Mouse (Mus musculus): Measurements from ENCODE around the gene Rabgap1. TPM values are rescaled to one million over a fixed set of nuclear protein-coding genes. Genes with fewer than 3 reads are reported as not detected.

Gene Rabgap1
- polyA plus RNA-seq, 1 experiment from 2014 or later: 6.1 TPM

DNA sequence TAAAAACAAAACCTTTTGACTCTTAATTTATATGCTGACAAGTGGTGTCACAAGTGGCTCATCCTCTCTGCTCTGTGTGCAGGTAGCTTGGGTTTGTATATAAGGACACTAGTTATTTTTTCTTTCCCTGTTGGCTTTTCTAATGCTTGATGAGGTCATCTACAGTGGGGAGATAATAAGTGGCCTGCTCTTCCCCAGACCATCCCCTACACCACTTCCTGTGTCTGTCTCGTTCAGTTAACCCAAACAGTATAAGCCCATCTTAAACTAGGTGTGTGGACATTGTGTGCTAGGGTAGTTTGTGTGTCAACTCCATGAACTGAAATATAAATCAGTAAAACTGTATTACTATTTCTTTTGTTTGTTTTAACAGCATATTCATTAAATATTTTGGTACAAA, 123.0 kb downstream of the Rabgap1 start:
- Histone ChIP-seq H3K9me3 (replicated peaks) (no peaks in the 10 kb centered on the region), H3K27me3 (no peaks in the 10 kb centered on the region), H3K4me3 (replicated peaks) (no peak overlapping the region), H3K4me1 (replicated peaks) (peaks cover 13% of the 10 kb centered on the region), H3K9ac (no peak overlapping the region), H3K36me3 (replicated peaks) (peaks cover 30% of the 10 kb centered on the region), H3K4me2 (no peak overlapping the region), H3K27ac (replicated peaks) (no peak overlapping the region)
- 25% methylated on average over 1 of the region's 1 CpGs for WGBS (ENCODE audit: insufficient replicate concordance)
- ATAC-seq (ENCODE audit: insufficient read depth): no peak

GRCm38 (mm10) chr2:37569888-37570287, 126.8 kb downstream of the Rabgap1 start:
- H3K27ac ChIP-seq (replicated peaks): no peak overlapping the region
- 71% methylated on average over 5 of the region's 5 CpGs for WGBS (ENCODE audit: insufficient replicate concordance)
- no peaks in the 10 kb centered on the region for H3K27me3 ChIP-seq
- H3K9ac ChIP-seq: no peak overlapping the region
- no peaks in the 10 kb centered on the region for H3K9me3 ChIP-seq (replicated peaks)
- 0 out of 2 replicates have a peak, but pooled peaks have one; percentile 29 for ATAC-seq (ENCODE audit: insufficient read depth)
- H3K4me2 ChIP-seq: no peak overlapping the region
- peaks cover 6% of the 10 kb centered on the region for H3K36me3 ChIP-seq (replicated peaks)
- peaks cover 13% of the 10 kb centered on the region for H3K4me1 ChIP-seq (replicated peaks)
- H3K4me3 ChIP-seq (replicated peaks): no peak overlapping the region

DNA sequence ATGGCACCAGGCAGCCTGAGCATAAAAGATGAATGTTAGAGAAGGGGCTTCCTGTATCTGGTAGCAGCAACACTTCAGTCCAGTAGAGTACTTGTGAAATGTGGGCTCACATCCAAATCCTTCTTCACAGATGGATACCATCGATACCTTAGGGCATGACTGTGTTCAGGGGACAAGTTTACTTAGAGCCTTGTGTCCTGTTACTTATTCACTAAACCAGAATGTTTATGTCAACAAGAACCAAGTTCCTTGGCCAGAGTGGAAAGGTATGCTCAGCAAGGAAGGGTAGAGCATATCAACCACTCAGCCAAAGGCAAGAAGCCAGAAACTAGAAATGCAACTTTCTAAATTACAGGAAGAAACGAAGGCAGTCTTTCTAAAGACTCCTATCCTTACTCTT, 127.6 kb downstream of the Rabgap1 start:
- no peak overlapping the region for H3K4me3 ChIP-seq (replicated peaks)
- H3K27ac ChIP-seq (replicated peaks): no peak overlapping the region
- H3K4me2 ChIP-seq: no peak overlapping the region
- peaks cover 2% of the 10 kb centered on the region; the same call in 1 of the 2 replicates for H3K36me3 ChIP-seq (replicated peaks)
- WGBS (ENCODE audit: insufficient replicate concordance): 64% methylated on average over 2 of the region's 2 CpGs
- no peaks in the 10 kb centered on the region for H3K27me3 ChIP-seq
- no peaks in the 10 kb centered on the region for H3K9me3 ChIP-seq (replicated peaks)
- H3K9ac ChIP-seq: no peak overlapping the region
- H3K4me1 ChIP-seq (replicated peaks): peaks cover 11% of the 10 kb centered on the region
- peak; percentile 69 for ATAC-seq (ENCODE audit: insufficient read depth)

DNA sequence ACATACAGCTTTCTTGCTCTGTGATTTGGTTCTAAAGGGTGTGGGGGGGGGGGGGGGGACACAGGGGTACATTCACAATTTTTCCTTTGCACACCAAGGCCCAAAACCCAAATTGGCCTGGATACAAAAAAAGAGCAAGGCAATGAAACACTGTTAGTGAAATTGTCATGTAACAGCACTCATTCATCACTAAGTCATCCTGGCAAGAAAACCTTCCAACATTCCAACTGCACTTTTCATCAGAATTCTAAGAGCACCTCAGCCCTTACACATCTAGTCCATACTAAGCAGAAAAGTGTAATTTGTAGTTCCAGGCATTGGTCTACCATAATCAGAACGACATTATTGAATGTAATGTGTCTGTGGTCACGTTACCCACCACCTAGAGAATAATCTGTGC, 129.1 kb downstream of the Rabgap1 start:
- no peak overlapping the region for H3K9ac ChIP-seq
- H3K4me1 ChIP-seq (replicated peaks): peaks cover 10% of the 10 kb centered on the region; the same call in 1 of the 2 replicates
- H3K27ac ChIP-seq (replicated peaks): no peak overlapping the region
- WGBS (ENCODE audit: insufficient replicate concordance): 67% methylated on average over 2 of the region's 2 CpGs
- H3K4me3 ChIP-seq (replicated peaks): no peak overlapping the region
- no peaks in the 10 kb centered on the region for H3K36me3 ChIP-seq (replicated peaks)
- H3K9me3 ChIP-seq (replicated peaks): no peaks in the 10 kb centered on the region
- H3K27me3 ChIP-seq: no peaks in the 10 kb centered on the region
- ATAC-seq (ENCODE audit: insufficient read depth): no peak
- H3K4me2 ChIP-seq: no peak overlapping the region

DNA sequence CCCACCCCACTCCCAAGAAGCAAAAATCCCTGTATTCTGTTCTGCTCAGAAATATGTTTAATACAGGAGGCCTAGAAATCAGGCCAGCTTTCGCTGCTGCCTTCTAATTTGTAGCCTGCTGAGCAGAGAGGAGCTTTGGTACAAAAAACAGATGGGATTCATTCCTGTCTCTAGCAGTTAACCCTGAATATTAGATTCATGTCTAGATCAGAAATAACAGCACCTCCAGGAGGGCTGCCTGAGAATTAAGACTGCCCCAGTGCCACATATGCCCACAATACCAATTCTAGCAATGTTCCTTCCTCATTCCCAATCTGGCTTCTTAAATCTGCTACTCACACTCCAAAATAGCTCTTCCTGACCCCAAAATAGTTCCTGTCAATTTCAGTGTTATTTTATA, 133.6 kb downstream of the Rabgap1 start:
- H3K9ac ChIP-seq: no peak overlapping the region
- no peaks in the 10 kb centered on the region for H3K9me3 ChIP-seq (replicated peaks)
- no peaks in the 10 kb centered on the region for H3K4me1 ChIP-seq (replicated peaks)
- no peak overlapping the region for H3K4me3 ChIP-seq (replicated peaks)
- H3K4me2 ChIP-seq: no peak overlapping the region
- no peaks in the 10 kb centered on the region for H3K27me3 ChIP-seq
- no peak overlapping the region for H3K27ac ChIP-seq (replicated peaks)
- WGBS (ENCODE audit: insufficient replicate concordance): 84% methylated on average over 1 of the region's 1 CpGs
- ATAC-seq (ENCODE audit: insufficient read depth): no peak
- no peaks in the 10 kb centered on the region for H3K36me3 ChIP-seq (replicated peaks)

GRCm38 (mm10) chr2:37578185-37578584, 135.1 kb downstream of the Rabgap1 start:
- no peaks in the 10 kb centered on the region for H3K4me1 ChIP-seq (replicated peaks)
- ATAC-seq (ENCODE audit: insufficient read depth): no peak
- no peak overlapping the region for H3K4me2 ChIP-seq
- H3K27ac ChIP-seq (replicated peaks): no peak overlapping the region
- no peak overlapping the region for H3K4me3 ChIP-seq (replicated peaks)
- 59% methylated on average over 2 of the region's 2 CpGs for WGBS (ENCODE audit: insufficient replicate concordance)
- H3K27me3 ChIP-seq: no peaks in the 10 kb centered on the region
- no peak overlapping the region for H3K9ac ChIP-seq
- no peaks in the 10 kb centered on the region for H3K36me3 ChIP-seq (replicated peaks)
- H3K9me3 ChIP-seq (replicated peaks): no peaks in the 10 kb centered on the region

GRCm38 (mm10) chr2:37587919-37588318, 144.8 kb downstream of the Rabgap1 start:
- Histone ChIP-seq H3K9me3 (replicated peaks) (no peaks in the 10 kb centered on the region), H3K4me2 (no peak overlapping the region), H3K9ac (no peak overlapping the region), H3K4me1 (replicated peaks) (no peaks in the 10 kb centered on the region), H3K36me3 (replicated peaks) (no peaks in the 10 kb centered on the region), H3K27me3 (no peaks in the 10 kb centered on the region), H3K4me3 (replicated peaks) (no peak overlapping the region), H3K27ac (replicated peaks) (no peak overlapping the region)
- peak; percentile 42; the same call in 1 of the 2 replicates for ATAC-seq (ENCODE audit: insufficient read depth)

Other genes starting within 250 kb of the Rabgap1 start
- gene Olfr366, start 231.7 kb upstream of the Rabgap1 start, polyA plus RNA-seq (2015; fragmentation: Nextera tagmentation; extraction: Ambion mirVana): not detected in 2 replicates
- gene Olfr368, start 116.8 kb upstream of the Rabgap1 start, polyA plus RNA-seq (2015; fragmentation: Nextera tagmentation; extraction: Ambion mirVana): not detected in 2 replicates
- gene Pdcl, start 83.9 kb upstream of the Rabgap1 start, polyA plus RNA-seq (2015; fragmentation: Nextera tagmentation; extraction: Ambion mirVana): 10.1 and 10.3 TPM in 2 replicates
- gene Rc3h2, start 20.4 kb upstream of the Rabgap1 start, polyA plus RNA-seq (2015; fragmentation: Nextera tagmentation; extraction: Ambion mirVana): 3.8 and 5.3 TPM in 2 replicates
- 1.5 and 1.6 TPM in 2 replicates for gene Zbtb26, start 144 bp upstream of the Rabgap1 start, polyA plus RNA-seq (2015; fragmentation: Nextera tagmentation; extraction: Ambion mirVana)
- 2.5 TPM in 2 replicates for gene Zbtb6, start 108 bp upstream of the Rabgap1 start, polyA plus RNA-seq (2015; fragmentation: Nextera tagmentation; extraction: Ambion mirVana)
- 0.08 and 0.13 TPM in 2 replicates for gene Gpr21, start 73.1 kb downstream of the Rabgap1 start, polyA plus RNA-seq (2015; fragmentation: Nextera tagmentation; extraction: Ambion mirVana)

Data from liver, embryonic 15.5 days (tissue).